Mouse (Mus musculus): Measurements from ENCODE around the gene 4930503B20Rik. TPM values are rescaled to one million over a fixed set of nuclear protein-coding genes. Genes with fewer than 3 reads are reported as not detected.

Gene 4930503B20Rik
- polyA plus RNA-seq, 1 experiment from 2014 or later, result 0.23 TPM

DNA sequence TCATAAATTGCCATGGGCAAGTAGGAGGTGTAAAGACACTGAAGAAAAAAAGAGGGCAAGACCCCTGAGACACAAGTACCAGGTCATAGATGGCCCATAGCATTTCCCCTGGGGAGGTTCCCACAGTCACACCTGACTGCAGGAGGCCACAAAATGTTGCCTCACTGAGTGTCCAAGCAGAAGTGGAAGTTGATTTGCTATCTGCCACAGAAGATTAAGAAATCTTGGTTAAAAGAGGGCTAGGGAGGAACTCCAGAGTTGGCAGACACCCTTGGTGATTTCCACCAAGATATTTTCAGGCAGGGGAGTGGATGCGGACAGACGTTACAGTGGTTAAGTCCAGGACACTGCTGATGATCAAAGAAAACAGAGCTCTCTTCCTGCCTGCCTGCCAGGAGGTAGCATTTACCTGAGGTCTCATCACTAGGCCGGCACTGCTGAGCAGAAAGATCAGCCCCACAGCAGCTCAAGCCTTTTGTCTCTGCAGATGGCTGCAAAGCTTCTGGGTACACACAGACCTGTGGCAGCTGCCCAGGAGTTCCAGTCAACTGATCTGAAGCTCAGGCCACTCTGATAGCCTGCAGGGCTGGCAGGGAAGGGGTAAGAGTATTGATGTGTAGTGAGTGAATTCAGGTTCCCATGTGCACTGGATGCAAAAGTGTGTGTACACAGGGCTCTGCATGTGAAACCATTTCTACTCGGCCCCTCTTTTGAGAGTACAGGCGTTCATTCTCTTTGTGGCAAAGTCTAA lies 34.4 kb downstream of the 4930503B20Rik start:
- ATAC-seq (ENCODE audit: insufficient number of reproducible peaks, low FRiP score, low TSS enrichment, low read depth), result no peak
- no peaks in the 10 kb centered on the region for H3K4me1 ChIP-seq
- H3K27me3 ChIP-seq, result no peaks in the 10 kb centered on the region
- 69% methylated on average over 5 of the region's 5 CpGs for WGBS
- H3K9me3 ChIP-seq (replicated peaks), result no peaks in the 10 kb centered on the region
- no peaks in the 10 kb centered on the region for H3K36me3 ChIP-seq
- H3K4me3 ChIP-seq (replicated peaks), result no peak overlapping the region
- H3K9ac ChIP-seq, result no peak overlapping the region
- no peak overlapping the region for H3K27ac ChIP-seq (replicated peaks)
- no peak overlapping the region for H3K4me2 ChIP-seq (replicated peaks)

DNA sequence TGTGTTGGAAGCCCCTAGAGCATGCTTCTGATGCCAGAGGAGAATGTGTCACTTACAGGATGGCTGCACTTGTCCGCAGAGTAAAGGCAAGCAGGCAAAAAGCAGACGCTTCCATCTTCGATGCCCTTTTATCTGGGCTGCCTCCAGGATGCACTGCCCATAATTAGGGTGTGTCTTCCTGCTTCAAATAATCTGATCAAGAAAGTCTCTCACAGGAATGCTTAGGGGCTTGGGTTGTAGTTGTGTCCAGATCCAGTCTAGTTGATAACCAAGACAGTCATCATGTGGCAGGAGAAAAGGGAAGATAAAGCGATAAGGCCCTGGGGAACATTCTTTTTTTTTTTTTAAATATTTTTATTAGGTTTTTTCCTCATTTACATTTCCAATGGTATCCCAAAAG lies 35.6 kb downstream of the 4930503B20Rik start, which contains the start of gene Dnase2b:
Dnase2b (minus strand) TSS at position 101 of the 400 bp plus-strand sequence.
- no peaks in the 10 kb centered on the region for H3K9me3 ChIP-seq (replicated peaks)
- H3K4me2 ChIP-seq (replicated peaks), result no peak within 1 kb of the TSS
- H3K27me3 ChIP-seq, result no peaks in the 10 kb centered on the region
- H3K9ac ChIP-seq, result no peak within 1 kb of the TSS
- no peaks in the 10 kb centered on the region for H3K36me3 ChIP-seq
- no peaks in the 10 kb centered on the region for H3K4me1 ChIP-seq
- no peak within 1 kb of the TSS for H3K4me3 ChIP-seq (replicated peaks)
- 93% methylated on average over 4 of the region's 4 CpGs for WGBS
- no peak for ATAC-seq (ENCODE audit: insufficient number of reproducible peaks, low FRiP score, low TSS enrichment, low read depth)
- H3K27ac ChIP-seq (replicated peaks), result no peak within 1 kb of the TSS

DNA sequence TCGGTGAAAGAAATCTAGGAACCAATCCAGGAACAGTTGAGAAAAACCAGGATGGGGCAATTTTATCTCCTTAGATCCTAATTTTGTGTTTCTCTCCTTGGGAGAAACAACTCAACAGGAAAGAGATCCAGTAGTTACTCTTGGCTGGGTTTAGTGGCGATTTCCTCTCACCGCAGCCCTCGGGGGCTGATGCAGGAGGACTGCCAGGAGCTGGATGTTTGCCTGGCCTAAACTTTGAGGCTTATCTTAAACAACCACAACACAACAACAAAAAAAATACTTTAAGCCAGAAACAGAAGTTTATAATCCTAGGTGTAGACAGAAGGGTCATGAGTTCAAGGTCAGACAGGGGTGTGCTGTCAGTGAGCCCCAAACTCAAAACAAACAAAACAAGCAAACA lies 39.3 kb downstream of the 4930503B20Rik start:
- 58% methylated on average over 4 of the region's 4 CpGs for WGBS
- Histone ChIP-seq H3K4me2 (replicated peaks) (no peak overlapping the region), H3K9me3 (replicated peaks) (no peaks in the 10 kb centered on the region), H3K27me3 (no peaks in the 10 kb centered on the region), H3K9ac (no peak overlapping the region), H3K36me3 (no peaks in the 10 kb centered on the region), H3K27ac (replicated peaks) (no peak overlapping the region), H3K4me1 (no peaks in the 10 kb centered on the region), H3K4me3 (replicated peaks) (no peak overlapping the region)
- ATAC-seq (ENCODE audit: insufficient number of reproducible peaks, low FRiP score, low TSS enrichment, low read depth), result no peak

DNA sequence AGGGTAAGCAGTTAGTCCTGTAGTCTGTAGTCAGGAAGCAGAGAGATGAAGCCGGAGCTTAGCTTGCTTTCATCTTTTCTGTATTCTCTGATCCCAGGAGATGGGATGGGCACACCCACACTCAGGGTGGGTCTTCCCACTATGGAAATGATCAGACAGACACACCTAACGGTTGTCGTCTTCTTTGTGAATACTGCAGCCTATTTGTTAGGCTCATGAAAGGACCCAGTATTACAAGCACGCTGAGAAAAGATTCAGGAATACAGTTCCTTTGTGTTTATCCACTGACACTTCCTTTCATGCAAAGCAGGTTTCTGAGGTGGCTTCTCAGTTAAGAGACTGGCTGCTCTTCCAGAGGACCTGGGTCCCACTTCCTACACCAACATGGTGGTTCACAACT lies 39.9 kb downstream of the 4930503B20Rik start:
- Histone ChIP-seq H3K27ac (replicated peaks) (no peak overlapping the region), H3K4me3 (replicated peaks) (no peak overlapping the region), H3K4me2 (replicated peaks) (no peak overlapping the region), H3K9ac (no peak overlapping the region), H3K4me1 (no peaks in the 10 kb centered on the region), H3K36me3 (no peaks in the 10 kb centered on the region), H3K9me3 (replicated peaks) (no peaks in the 10 kb centered on the region), H3K27me3 (no peaks in the 10 kb centered on the region)
- 75% methylated on average over 4 of the region's 4 CpGs for WGBS
- ATAC-seq (ENCODE audit: insufficient number of reproducible peaks, low FRiP score, low TSS enrichment, low read depth), result no peak

GRCm38 (mm10) chr3:146610322-146610721 lies 40.8 kb downstream of the 4930503B20Rik start:
- Histone ChIP-seq H3K4me3 (replicated peaks) (no peak overlapping the region), H3K9ac (no peak overlapping the region), H3K36me3 (no peaks in the 10 kb centered on the region), H3K9me3 (replicated peaks) (no peaks in the 10 kb centered on the region), H3K4me1 (no peaks in the 10 kb centered on the region), H3K4me2 (replicated peaks) (no peak overlapping the region), H3K27ac (replicated peaks) (no peak overlapping the region), H3K27me3 (no peaks in the 10 kb centered on the region)
- ATAC-seq (ENCODE audit: insufficient number of reproducible peaks, low FRiP score, low TSS enrichment, low read depth), result no peak
- WGBS, result 83% methylated on average over 10 of the region's 10 CpGs

- H3K4me3 ChIP-seq (replicated peaks), result no peak overlapping the region
- no peak overlapping the region for H3K27ac ChIP-seq (replicated peaks)
- no peak overlapping the region for H3K9ac ChIP-seq
- H3K4me1 ChIP-seq, result no peaks in the 10 kb centered on the region
- H3K27me3 ChIP-seq, result no peaks in the 10 kb centered on the region
- WGBS, result 44% methylated on average over 1 of the region's 1 CpGs
- H3K36me3 ChIP-seq, result no peaks in the 10 kb centered on the region
- no peak for ATAC-seq (ENCODE audit: insufficient number of reproducible peaks, low FRiP score, low TSS enrichment, low read depth)
- no peaks in the 10 kb centered on the region for H3K9me3 ChIP-seq (replicated peaks)
- H3K4me2 ChIP-seq (replicated peaks), result no peak overlapping the region
Measured at GRCm38 (mm10) chr3:146607368-146607767, 43.7 kb downstream of the 4930503B20Rik start.

- H3K9me3 ChIP-seq (replicated peaks), result no peaks in the 10 kb centered on the region
- 83% methylated on average over 9 of the region's 9 CpGs for WGBS
- H3K4me2 ChIP-seq (replicated peaks), result no peak overlapping the region
- H3K4me3 ChIP-seq (replicated peaks), result no peak overlapping the region
- no peak overlapping the region for H3K27ac ChIP-seq (replicated peaks)
- no peaks in the 10 kb centered on the region for H3K36me3 ChIP-seq
- no peaks in the 10 kb centered on the region for H3K27me3 ChIP-seq
- H3K4me1 ChIP-seq, result no peaks in the 10 kb centered on the region
- ATAC-seq (ENCODE audit: insufficient number of reproducible peaks, low FRiP score, low TSS enrichment, low read depth), result no peak
- H3K9ac ChIP-seq, result no peak overlapping the region
Measured at GRCm38 (mm10) chr3:146604647-146605046, 46.5 kb downstream of the 4930503B20Rik start.

DNA sequence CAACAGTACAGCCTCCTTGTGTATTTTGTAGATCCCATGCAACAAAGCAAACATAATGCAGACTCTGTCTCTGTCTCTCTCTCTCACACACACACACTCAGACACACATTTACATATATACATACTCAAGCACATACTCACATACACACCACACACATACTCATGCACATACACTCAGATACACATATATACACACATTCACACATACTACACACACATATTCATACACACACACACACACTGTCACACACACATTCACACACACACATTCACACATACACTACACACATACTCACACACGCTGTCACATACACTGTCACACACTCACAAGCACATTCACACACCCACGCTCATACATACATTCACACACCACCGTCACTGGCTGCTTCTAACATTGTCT lies 48.6 kb downstream of the 4930503B20Rik start:
- 94% methylated on average over 3 of the region's 3 CpGs for WGBS
- Histone ChIP-seq H3K9ac (no peak overlapping the region), H3K36me3 (no peaks in the 10 kb centered on the region), H3K27me3 (no peaks in the 10 kb centered on the region), H3K27ac (replicated peaks) (no peak overlapping the region), H3K4me2 (replicated peaks) (no peak overlapping the region), H3K4me3 (replicated peaks) (no peak overlapping the region), H3K9me3 (replicated peaks) (no peaks in the 10 kb centered on the region), H3K4me1 (no peaks in the 10 kb centered on the region)
- no peak for ATAC-seq (ENCODE audit: insufficient number of reproducible peaks, low FRiP score, low TSS enrichment, low read depth)

DNA sequence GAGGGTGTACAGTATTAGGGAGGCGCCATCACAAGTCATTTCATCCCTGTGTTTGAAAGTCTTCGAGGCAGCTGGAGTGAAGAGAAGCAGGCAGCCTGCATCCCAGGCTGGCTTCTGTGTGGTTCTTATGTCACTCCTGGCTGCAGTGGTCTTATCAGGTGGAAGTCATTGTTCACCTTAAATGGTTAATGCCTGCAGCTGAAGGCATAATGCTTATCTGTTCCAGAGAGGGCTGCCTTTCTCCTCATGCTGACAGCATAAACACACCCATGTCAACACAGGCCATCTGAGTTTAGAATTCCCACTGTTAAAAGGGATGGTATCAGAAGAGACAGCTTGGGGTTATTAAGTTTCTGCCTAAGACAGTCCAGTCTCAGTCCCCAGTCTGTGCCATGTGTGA lies 49.9 kb downstream of the 4930503B20Rik start:
- 85% methylated on average over 2 of the region's 2 CpGs for WGBS
- no peak overlapping the region for H3K9ac ChIP-seq
- no peaks in the 10 kb centered on the region for H3K36me3 ChIP-seq
- no peaks in the 10 kb centered on the region for H3K4me1 ChIP-seq
- no peaks in the 10 kb centered on the region for H3K27me3 ChIP-seq
- ATAC-seq (ENCODE audit: insufficient number of reproducible peaks, low FRiP score, low TSS enrichment, low read depth), result no peak
- no peak overlapping the region for H3K27ac ChIP-seq (replicated peaks)
- no peak overlapping the region for H3K4me3 ChIP-seq (replicated peaks)
- no peaks in the 10 kb centered on the region for H3K9me3 ChIP-seq (replicated peaks)
- no peak overlapping the region for H3K4me2 ChIP-seq (replicated peaks)

DNA sequence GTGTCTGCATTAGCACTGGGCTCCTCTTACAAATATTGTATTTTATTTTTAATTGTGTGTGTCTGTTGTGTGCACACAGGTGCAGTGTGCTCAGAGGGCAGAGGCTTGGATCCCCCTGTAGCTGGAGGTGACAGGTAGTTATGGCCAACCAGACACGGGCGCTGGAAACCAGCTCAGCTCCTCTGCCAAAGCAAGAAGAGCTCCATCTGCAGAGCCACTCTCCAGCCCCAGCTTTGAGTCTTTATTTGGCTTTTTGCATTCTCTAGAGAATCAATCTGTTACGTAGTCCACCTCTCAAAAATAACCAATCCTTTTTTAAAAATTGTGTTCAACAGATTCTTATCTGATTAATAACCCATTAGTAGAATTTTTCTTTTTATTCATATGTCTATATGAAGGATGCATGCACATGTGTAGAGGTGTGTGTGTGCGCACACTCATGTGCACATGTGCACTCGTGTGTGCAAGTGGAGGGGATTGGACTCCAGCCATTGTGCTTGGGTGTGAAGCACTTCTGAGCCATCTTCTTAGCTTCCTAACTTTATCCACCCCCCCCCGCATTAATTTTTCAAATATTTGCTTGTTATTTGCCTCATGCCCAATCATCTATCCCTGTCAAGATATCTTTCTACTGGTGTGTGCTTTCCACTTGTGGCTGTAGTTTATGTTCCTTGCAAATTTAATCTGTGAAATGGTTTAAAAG lies 51.8 kb downstream of the 4930503B20Rik start:
- Histone ChIP-seq H3K4me2 (replicated peaks) (no peak overlapping the region), H3K4me3 (replicated peaks) (no peak overlapping the region), H3K9me3 (replicated peaks) (no peaks in the 10 kb centered on the region), H3K4me1 (no peaks in the 10 kb centered on the region), H3K9ac (no peak overlapping the region), H3K27me3 (no peaks in the 10 kb centered on the region), H3K36me3 (no peaks in the 10 kb centered on the region), H3K27ac (replicated peaks) (no peak overlapping the region)
- no peak for ATAC-seq (ENCODE audit: insufficient number of reproducible peaks, low FRiP score, low TSS enrichment, low read depth)
- WGBS, result 82% methylated on average over 6 of the region's 6 CpGs

- ATAC-seq (ENCODE audit: insufficient number of reproducible peaks, low FRiP score, low TSS enrichment, low read depth), result no peak
- WGBS, result 63% methylated on average over 6 of the region's 6 CpGs
- no peak overlapping the region for H3K4me2 ChIP-seq (replicated peaks)
Measured at GRCm38 (mm10) chr3:146598411-146598810, 52.7 kb downstream of the 4930503B20Rik start.

More at GRCm38 (mm10) chr3:146598411-146598810, 52.7 kb downstream of the 4930503B20Rik start:
- H3K27me3 ChIP-seq, result no peaks in the 10 kb centered on the region
- H3K36me3 ChIP-seq, result no peaks in the 10 kb centered on the region
- no peaks in the 10 kb centered on the region for H3K9me3 ChIP-seq (replicated peaks)
- H3K27ac ChIP-seq (replicated peaks), result no peak overlapping the region
- no peak overlapping the region for H3K4me3 ChIP-seq (replicated peaks)
- no peak overlapping the region for H3K9ac ChIP-seq
- H3K4me1 ChIP-seq, result no peaks in the 10 kb centered on the region

Measured in embryonic facial prominence, embryonic 15.5 days (tissue).